Mouse (Mus musculus) kidney, postnatal 0 days (tissue): ENCODE measurements around the gene Lrrn4cl. TPM values are rescaled to one million over a fixed set of nuclear protein-coding genes. Genes with fewer than 3 reads are reported as not detected.
A peak's percentile ranks its signal among the peaks of the same experiment; 100 is the strongest.
"Not testable (repeated sequence)": the region's sequence is repeated elsewhere in the genome, so short reads cannot be mapped to it uniquely, and the experiment has no call there.

Experiments used
- ATAC-seq: fragments of 200-750 bp; cut with Nextera tagmentation; replicated peaks from 2 replicates; pipeline ENCODE4 v1.8.0; 2017; ENCODE audit warnings: low read depth, moderate number of reproducible peaks, moderate TSS enrichment, moderate library complexity; ENCODE audit not compliant: low FRiP score
- DNase-seq: peaks from one replicate; pipeline ENCODE4 v3.0.0-alpha.2; 2016; ENCODE audit warnings: low spot score
- H3K27ac ChIP-seq: fragments of 300-500 bp; sonication (generic); 2 replicates; pipeline ENCODE4 v1.5.1; 2014; ENCODE audit warnings: mild to moderate bottlenecking
- H3K27me3 ChIP-seq: fragments of 300-500 bp; sonication (generic); 2 replicates; pipeline ENCODE4 v1.6.1; 2014; ENCODE audit warnings: low read length, mixed read lengths; ENCODE audit not compliant: insufficient read depth
- H3K36me3 ChIP-seq: fragments of 300-500 bp; sonication (generic); 2 replicates; pipeline ENCODE4 v1.6.1; 2014; ENCODE audit warnings: low read length, mixed read lengths; ENCODE audit not compliant: insufficient read depth
- H3K4me1 ChIP-seq: fragments of 300-500 bp; sonication (generic); replicated peaks from 2 replicates; pipeline ENCODE4 v1.6.1; 2014; ENCODE audit warnings: antibody characterized with exemption, low read length, mixed read lengths; ENCODE audit not compliant: insufficient read depth
- H3K4me2 ChIP-seq: fragments of 300-500 bp; sonication (generic); 2 replicates; pipeline ENCODE4 v1.6.1; 2014; ENCODE audit warnings: mild to moderate bottlenecking, low read length, moderate library complexity, mixed read lengths
- H3K4me3 ChIP-seq: fragments of 300-500 bp; sonication (generic); replicated peaks from 2 replicates; pipeline ENCODE4 v1.5.1; 2014; ENCODE audit warnings: low read depth, low read length
- H3K9ac ChIP-seq: fragments of 300-500 bp; sonication (generic); 2 replicates; pipeline ENCODE4 v1.6.1; 2014; ENCODE audit warnings: low read depth, low read length
- H3K9me3 ChIP-seq: fragments of 300-500 bp; sonication (generic); replicated peaks from 2 replicates; pipeline ENCODE4 v1.6.1; 2016; ENCODE audit warnings: low read length, inconsistent platforms, mixed read lengths
- CTCF ChIP-seq: IDR thresholded peaks from 2 replicates; pipeline ENCODE4 v1.5.1; 2016; ENCODE audit warnings: antibody characterized with exemption, low read depth, mild to moderate bottlenecking, moderate library complexity
- WGBS: fragments of 180-500 bp; shearing (Covaris S2); extraction: QIAGEN DNeasy Blood & Tissue Kit; methylation state at CpG from one replicate; pipeline ENCODE4 v1.1.7; 2014; 5-methylcytosine and 5-hydroxymethylcytosine counted together
- polyA plus RNA-seq: library from polyadenylated mRNA; unstranded; fragments of >200 nt; fragmentation: Nextera tagmentation; extraction: Ambion mirVana; gene quantifications from 2 replicates; pipeline ENCODE4 v1.2.1, GENCODE M21; 2015

The Lrrn4cl gene
- polyA plus RNA-seq, 1 experiment from 2014 or later = 1.1 TPM

DNA sequence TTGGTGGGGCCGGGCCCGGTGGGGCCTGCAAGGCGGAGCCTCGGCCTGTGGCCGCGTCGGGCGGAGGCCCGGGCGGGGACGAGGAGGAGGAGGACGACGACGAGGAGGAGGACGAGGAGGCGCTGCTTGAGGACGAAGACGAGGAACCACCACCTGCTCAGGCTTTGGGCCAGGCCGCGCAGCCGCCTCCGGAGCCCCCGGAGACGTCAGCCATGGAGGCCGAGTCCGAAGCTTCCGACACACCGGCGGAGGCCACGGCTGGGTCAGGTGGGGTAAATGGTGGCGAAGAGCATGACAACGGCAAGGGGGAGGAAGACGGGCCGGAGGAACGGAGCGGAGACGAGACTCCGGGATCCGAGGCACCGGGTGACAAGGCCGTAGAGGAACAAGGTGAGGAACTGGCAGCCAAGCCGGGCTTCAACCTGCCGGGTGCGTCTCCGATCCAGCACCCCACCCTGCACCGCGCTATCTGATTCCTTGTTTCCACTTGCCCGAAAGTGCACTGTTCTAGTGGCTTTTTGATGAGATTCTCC is 30.1 kb upstream of the Lrrn4cl start:
- Histone ChIP-seq H3K27ac (peak overlapping the region; percentile 99), H3K9me3 (no peaks in the 10 kb centered on the region), H3K9ac (peak overlapping the region; percentile 98), H3K36me3 (peaks cover 28% of the 10 kb centered on the region), H3K27me3 (no peaks in the 10 kb centered on the region), H3K4me2 (peak overlapping the region; percentile 73), H3K4me3 (peak overlapping the region; percentile 98), H3K4me1 (no peaks in the 10 kb centered on the region; the same call in none of the 2 replicates)
- ATAC-seq = no peak
- TF ChIP-seq CTCF = no peak
- under 1% methylated on average over 48 of the region's 48 CpGs for WGBS
- peak; percentile 31 for DNase-seq

DNA sequence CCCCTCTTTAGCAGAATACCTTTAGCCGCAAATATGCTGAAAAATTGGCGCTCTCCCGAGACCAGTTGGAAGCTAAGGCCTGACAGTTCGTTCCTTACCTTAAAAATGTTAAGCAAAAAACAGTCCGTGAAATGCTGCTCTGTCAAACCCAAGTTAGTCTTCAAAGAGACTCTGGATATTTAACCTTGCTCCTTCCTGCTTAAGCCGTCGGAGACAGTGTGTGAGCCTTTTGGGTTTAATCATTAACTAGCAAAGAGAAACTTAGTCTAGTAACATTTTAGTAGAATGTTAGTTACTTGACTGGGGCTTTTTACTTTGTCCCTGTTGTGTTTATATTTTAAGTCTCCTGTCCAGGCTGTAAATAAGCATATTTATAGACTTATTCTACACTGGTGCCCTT is 29.4 kb upstream of the Lrrn4cl start:
- H3K27ac ChIP-seq = peak overlapping the region; percentile 99
- under 1% methylated on average over 7 of the region's 7 CpGs for WGBS
- no peak for TF ChIP-seq CTCF
- no peaks in the 10 kb centered on the region; the same call in none of the 2 replicates for H3K4me1 ChIP-seq
- ATAC-seq (no peak), DNase-seq (peak; percentile 67)
- H3K4me3 ChIP-seq = peak overlapping the region; percentile 98
- H3K4me2 ChIP-seq = peak overlapping the region; percentile 73
- peak overlapping the region; percentile 98 for H3K9ac ChIP-seq
- peaks cover 35% of the 10 kb centered on the region for H3K36me3 ChIP-seq
- H3K9me3 ChIP-seq = no peaks in the 10 kb centered on the region
- H3K27me3 ChIP-seq = no peaks in the 10 kb centered on the region

DNA sequence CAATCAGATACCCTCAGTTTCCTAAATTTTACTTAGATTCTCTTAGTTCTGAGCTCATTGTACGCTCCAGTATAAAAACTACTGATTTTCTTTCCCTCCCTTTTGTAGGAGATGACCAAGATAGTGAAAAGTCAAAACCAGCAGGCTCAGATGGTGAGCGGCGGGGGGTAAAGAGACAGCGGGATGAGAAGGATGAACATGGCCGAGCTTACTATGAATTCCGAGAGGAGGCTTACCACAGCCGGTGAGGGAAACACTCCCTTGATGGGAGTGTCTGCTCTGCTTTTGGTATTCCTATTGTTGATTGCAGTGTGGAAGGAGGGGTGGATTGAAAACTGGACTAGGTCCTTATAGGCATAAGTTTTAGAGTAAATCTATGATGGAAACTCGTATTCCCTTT is 27.9 kb upstream of the Lrrn4cl start:
- no peak overlapping the region for H3K27ac ChIP-seq
- 61% methylated on average over 8 of the region's 8 CpGs for WGBS
- peak overlapping the region; percentile 8; the same call in 1 of the 2 replicates for H3K4me3 ChIP-seq
- H3K9me3 ChIP-seq = no peaks in the 10 kb centered on the region
- H3K4me2 ChIP-seq = peak overlapping the region; percentile 73
- H3K36me3 ChIP-seq = peaks cover 45% of the 10 kb centered on the region
- DNase-seq (no peak), ATAC-seq (no peak)
- H3K27me3 ChIP-seq = no peaks in the 10 kb centered on the region
- H3K9ac ChIP-seq = no peak overlapping the region
- no peaks in the 10 kb centered on the region; the same call in none of the 2 replicates for H3K4me1 ChIP-seq
- no peak for TF ChIP-seq CTCF

DNA sequence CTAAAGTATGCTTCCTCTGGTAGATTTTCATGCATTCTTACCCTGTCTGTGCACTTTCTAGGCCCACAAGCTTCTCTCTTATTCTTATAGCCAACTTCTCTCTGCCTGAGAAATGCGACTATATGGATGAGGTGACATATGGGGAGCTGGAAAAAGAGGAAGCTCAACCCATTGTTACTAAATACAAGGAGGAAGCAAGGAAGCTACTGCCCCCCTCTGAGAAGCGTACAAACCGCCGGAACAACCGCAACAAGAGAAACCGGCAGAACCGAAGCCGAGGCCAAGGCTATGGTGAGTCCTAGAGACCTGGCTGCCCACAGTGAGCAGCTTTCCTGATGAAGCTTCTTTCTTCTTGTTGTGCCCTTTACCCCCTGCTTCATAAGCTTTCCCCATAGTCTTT is 20.9 kb upstream of the Lrrn4cl start, which contains the start of gene AC129217.1:
AC129217.1 (plus strand) TSS at position 114 of the 400 bp plus-strand sequence.
- Histone ChIP-seq H3K36me3 (peaks cover 88% of the 10 kb centered on the region), H3K4me1 (no peaks in the 10 kb centered on the region), H3K4me2 (no peak within 1 kb of the TSS), H3K27ac (no peak within 1 kb of the TSS), H3K9me3 (no peaks in the 10 kb centered on the region), H3K4me3 (no peak within 1 kb of the TSS), H3K9ac (no peak within 1 kb of the TSS), H3K27me3 (no peaks in the 10 kb centered on the region)
- ATAC-seq (no peak), DNase-seq (no peak)
- 90% methylated on average over 8 of the region's 8 CpGs for WGBS
- TF ChIP-seq CTCF = no peak

DNA sequence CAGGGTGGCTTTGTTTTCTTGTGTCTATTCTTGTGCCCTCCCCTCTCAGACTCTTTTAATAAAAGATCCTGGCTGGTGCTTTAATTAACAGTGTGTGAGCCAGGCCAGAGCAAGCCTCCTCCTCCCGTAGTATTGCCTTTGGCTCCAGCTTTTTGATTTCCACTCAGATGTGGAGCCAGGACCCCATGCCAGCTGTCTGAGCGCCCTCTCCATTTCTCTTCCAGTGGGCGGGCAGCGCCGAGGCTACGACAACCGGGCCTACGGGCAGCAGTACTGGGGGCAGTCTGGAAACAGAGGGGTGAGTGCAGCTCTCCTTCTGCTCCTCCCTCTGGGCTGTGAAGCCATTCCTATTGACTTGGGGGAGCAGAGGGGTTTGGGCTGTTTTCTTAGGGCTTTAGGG is 19.9 kb upstream of the Lrrn4cl start:
- Histone ChIP-seq H3K4me1 (no peaks in the 10 kb centered on the region), H3K4me3 (no peak overlapping the region), H3K9ac (no peak overlapping the region), H3K27ac (no peak overlapping the region), H3K9me3 (no peaks in the 10 kb centered on the region), H3K27me3 (no peaks in the 10 kb centered on the region), H3K4me2 (no peak overlapping the region), H3K36me3 (peaks cover 79% of the 10 kb centered on the region)
- DNase-seq (no peak), ATAC-seq (no peak)
- WGBS = 90% methylated on average over 8 of the region's 8 CpGs
- TF ChIP-seq CTCF = no peak

DNA sequence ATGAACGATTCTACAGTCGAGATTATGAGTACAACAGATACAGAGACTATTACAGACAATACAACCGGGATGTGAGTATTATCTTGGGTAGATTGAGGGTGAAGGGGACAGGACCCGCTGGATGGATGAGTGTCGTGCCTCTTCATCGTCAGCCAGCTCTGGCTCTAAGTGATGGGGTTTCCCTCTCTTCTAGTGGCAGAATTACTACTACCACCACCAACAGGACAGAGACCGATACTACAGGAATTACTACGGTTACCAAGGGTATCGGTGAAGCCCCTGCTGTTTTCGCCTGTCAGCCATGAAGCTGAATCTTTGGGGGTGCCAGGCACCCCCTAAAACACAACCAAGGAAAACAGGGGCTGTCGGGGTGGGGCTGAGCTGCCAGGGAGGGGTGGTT is 19.3 kb upstream of the Lrrn4cl start:
- no peaks in the 10 kb centered on the region for H3K9me3 ChIP-seq
- no peak for ATAC-seq
- no peak for TF ChIP-seq CTCF
- no peak overlapping the region for H3K4me2 ChIP-seq
- H3K27me3 ChIP-seq = no peaks in the 10 kb centered on the region
- H3K36me3 ChIP-seq = peaks cover 73% of the 10 kb centered on the region
- H3K4me3 ChIP-seq = no peak overlapping the region
- no peak for DNase-seq
- H3K4me1 ChIP-seq = no peaks in the 10 kb centered on the region
- no peak overlapping the region for H3K9ac ChIP-seq
- 88% methylated on average over 11 of the region's 11 CpGs for WGBS
- H3K27ac ChIP-seq = no peak overlapping the region

DNA sequence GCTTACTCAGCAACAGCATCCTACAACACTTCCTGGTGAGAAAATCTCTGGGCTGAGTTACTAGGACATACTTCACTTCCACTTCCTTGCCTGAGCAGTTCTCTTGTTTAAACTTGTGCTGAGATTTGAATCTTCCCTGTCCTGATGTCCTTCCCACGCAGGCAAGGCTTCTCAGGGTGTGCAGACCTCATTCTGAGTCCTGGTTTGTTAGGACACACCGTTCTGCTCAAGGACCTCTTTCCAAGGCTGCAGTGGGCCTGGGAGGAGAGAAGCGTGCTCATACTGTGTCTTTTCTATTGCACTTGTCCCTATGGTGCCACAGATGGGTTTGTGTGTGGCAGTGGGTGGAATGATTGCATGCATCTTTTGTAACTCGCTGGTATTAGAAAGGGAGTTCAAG is 17.6 kb upstream of the Lrrn4cl start:
- Histone ChIP-seq H3K9ac (no peak overlapping the region), H3K27ac (no peak overlapping the region), H3K4me1 (no peaks in the 10 kb centered on the region; the same call in 1 of the 2 replicates), H3K4me2 (no peak overlapping the region), H3K9me3 (no peaks in the 10 kb centered on the region), H3K4me3 (no peak overlapping the region), H3K36me3 (peaks cover 61% of the 10 kb centered on the region), H3K27me3 (no peaks in the 10 kb centered on the region)
- TF ChIP-seq CTCF = no peak
- WGBS = 95% methylated on average over 4 of the region's 4 CpGs
- ATAC-seq (no peak), DNase-seq (no peak)

DNA sequence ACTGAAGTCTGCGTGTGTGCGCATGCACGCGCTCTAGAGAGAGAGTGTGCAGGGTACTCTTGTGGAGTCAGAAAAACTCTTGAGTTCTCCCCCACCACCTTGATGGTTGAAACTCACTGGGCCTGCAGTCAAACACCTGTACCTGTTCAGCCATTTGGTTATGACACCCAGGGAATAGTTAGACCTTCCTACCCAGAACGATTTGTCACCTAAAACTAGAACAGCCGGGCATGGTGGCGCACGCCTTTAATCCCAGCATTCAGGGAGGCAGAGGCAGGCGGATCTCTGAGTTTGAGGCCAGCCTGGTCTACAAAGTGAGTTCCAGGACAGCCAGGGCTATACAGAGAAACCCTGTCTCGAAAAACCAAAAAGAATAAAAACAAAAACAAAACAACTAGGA is 14.2 kb upstream of the Lrrn4cl start:
- H3K4me2 ChIP-seq, H3K9me3 ChIP-seq, H3K4me3 ChIP-seq, DNase-seq, H3K27me3 ChIP-seq, H3K9ac ChIP-seq, H3K27ac ChIP-seq, ATAC-seq: not testable (repeated sequence)
- H3K4me1 ChIP-seq = peaks cover 22% of the 10 kb centered on the region
- WGBS = 96% methylated on average over 10 of the region's 10 CpGs
- peaks cover 32% of the 10 kb centered on the region for H3K36me3 ChIP-seq
